Mouse (Mus musculus): ENCODE data around the gene Cdc6. TPM values are rescaled to one million over a fixed set of nuclear protein-coding genes. Genes with fewer than 3 reads are reported as not detected.
A peak's percentile ranks its signal among the peaks of the same experiment; 100 is the strongest.

The Cdc6 gene
- polyA plus RNA-seq, 1 experiment, result 0.36 TPM

DNA sequence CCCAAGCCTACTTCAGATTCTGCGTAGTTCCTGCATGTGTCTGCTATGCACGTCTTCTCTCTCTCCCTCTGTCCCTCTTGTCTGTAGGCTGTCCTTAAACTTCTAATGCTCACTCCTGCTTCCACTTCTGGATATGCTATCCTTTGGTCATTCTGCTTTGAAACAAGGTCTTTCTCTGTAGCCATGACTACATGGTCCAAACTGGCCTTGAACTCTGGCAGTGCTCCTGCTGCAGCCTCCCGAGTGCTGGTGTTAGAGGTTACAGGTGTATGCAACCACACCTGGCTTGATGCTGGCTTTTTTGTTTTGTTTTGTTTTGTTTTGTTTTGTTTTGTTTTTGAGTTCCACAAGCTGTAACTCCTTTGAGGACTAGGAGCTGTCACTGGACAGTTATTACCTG lies 26.8 kb downstream of the Cdc6 start:
- WGBS, result 88% methylated on average over 3 of the region's 3 CpGs
- no peaks in the 10 kb centered on the region for H3K27me3 ChIP-seq (ENCODE audit: control insufficient read depth, insufficient read depth, low read length)
- H3K4me3 ChIP-seq (replicated peaks; ENCODE audit: insufficient read depth, low read depth, low read length), result no peak overlapping the region
- peaks cover 74% of the 10 kb centered on the region for H3K4me1 ChIP-seq (ENCODE audit: control insufficient read depth, insufficient read depth, low read length)
- H3K27ac ChIP-seq (ENCODE audit: insufficient read depth, low read length), result no peak overlapping the region
- TF ChIP-seq POLR2A (IDR thresholded peaks at IDR 0.05; ENCODE audit: borderline replicate concordance, insufficient read depth, low read length), result no peak
- TF ChIP-seq CTCF (IDR thresholded peaks at IDR 0.05; ENCODE audit: borderline replicate concordance, insufficient read depth, low read depth, low read length), result no peak
- no peak for DNase-seq

- no peaks in the 10 kb centered on the region for H3K27me3 ChIP-seq (ENCODE audit: control insufficient read depth, insufficient read depth, low read length)
- no peak overlapping the region for H3K4me3 ChIP-seq (replicated peaks; ENCODE audit: insufficient read depth, low read depth, low read length)
- DNase-seq, result peak in 1 of 2 experiments; percentile 19
- no peak overlapping the region for H3K27ac ChIP-seq (ENCODE audit: insufficient read depth, low read length)
- TF ChIP-seq POLR2A (IDR thresholded peaks at IDR 0.05; ENCODE audit: borderline replicate concordance, insufficient read depth, low read length), result no peak
- TF ChIP-seq CTCF (IDR thresholded peaks at IDR 0.05; ENCODE audit: borderline replicate concordance, insufficient read depth, low read depth, low read length), result no peak
- peaks cover 74% of the 10 kb centered on the region for H3K4me1 ChIP-seq (ENCODE audit: control insufficient read depth, insufficient read depth, low read length)
- WGBS, result 93% methylated on average over 3 of the region's 3 CpGs
Measured at GRCm38 (mm10) chr11:98935123-98935522, 27.5 kb downstream of the Cdc6 start.

GRCm38 (mm10) chr11:98936170-98936569 lies 28.6 kb downstream of the Cdc6 start:
- peaks cover 73% of the 10 kb centered on the region for H3K4me1 ChIP-seq (ENCODE audit: control insufficient read depth, insufficient read depth, low read length)
- DNase-seq, result peak in 1 of 2 experiments; percentile 31
- no peak for TF ChIP-seq POLR2A (IDR thresholded peaks at IDR 0.05; ENCODE audit: borderline replicate concordance, insufficient read depth, low read length)
- TF ChIP-seq CTCF (IDR thresholded peaks at IDR 0.05; ENCODE audit: borderline replicate concordance, insufficient read depth, low read depth, low read length), result no peak

GRCm38 (mm10) chr11:98936606-98937409 lies 29.2 kb downstream of the Cdc6 start:
- TF ChIP-seq POLR2A (IDR thresholded peaks at IDR 0.05; ENCODE audit: borderline replicate concordance, insufficient read depth, low read length), result no peak
- no peak for TF ChIP-seq CTCF (IDR thresholded peaks at IDR 0.05; ENCODE audit: borderline replicate concordance, insufficient read depth, low read depth, low read length)
- peak in 1 of 2 experiments; percentile 35 for DNase-seq
- WGBS, result 26% methylated on average over 23 of the region's 23 CpGs
- H3K4me1 ChIP-seq (ENCODE audit: control insufficient read depth, insufficient read depth, low read length), result peaks cover 72% of the 10 kb centered on the region
- no peaks in the 10 kb centered on the region for H3K27me3 ChIP-seq (ENCODE audit: control insufficient read depth, insufficient read depth, low read length)
- H3K27ac ChIP-seq (ENCODE audit: insufficient read depth, low read length), result peak overlapping the region; percentile 12
- H3K4me3 ChIP-seq (replicated peaks; ENCODE audit: insufficient read depth, low read depth, low read length), result peak overlapping the region; percentile 65

More at GRCm38 (mm10) chr11:98936170-98936569, 28.6 kb downstream of the Cdc6 start:
- Histone ChIP-seq H3K27me3 (ENCODE audit: control insufficient read depth, insufficient read depth, low read length) (no peaks in the 10 kb centered on the region), H3K4me3 (replicated peaks; ENCODE audit: insufficient read depth, low read depth, low read length) (no peak overlapping the region), H3K27ac (ENCODE audit: insufficient read depth, low read length) (no peak overlapping the region)
- WGBS, result 52% methylated on average over 29 of the region's 29 CpGs

DNA sequence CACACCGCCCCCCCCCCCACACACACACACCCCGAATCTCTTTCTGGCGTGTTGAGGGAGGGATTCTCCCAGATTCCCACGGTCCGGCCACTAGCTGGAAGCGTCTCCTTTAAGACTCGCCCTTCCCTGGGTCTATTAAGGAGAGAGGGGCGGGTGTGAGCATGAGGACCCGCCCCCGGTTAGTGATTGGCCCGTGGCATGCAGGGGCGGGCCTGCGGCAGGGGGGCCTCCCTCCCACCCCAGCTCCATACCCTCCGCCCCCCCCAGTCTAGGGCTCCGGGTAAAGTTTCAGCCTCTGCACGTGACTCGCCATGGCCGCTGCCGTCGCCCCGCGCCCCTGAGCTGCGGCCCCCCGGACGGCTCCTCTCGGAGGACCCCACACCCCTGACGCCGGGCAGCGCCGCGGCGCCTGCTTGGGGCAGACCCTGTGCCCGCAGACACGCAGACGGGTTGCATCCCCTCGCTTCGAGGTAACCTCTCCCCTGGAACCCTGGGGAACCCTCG lies 29.9 kb downstream of the Cdc6 start:
- Histone ChIP-seq H3K4me1 (ENCODE audit: control insufficient read depth, insufficient read depth, low read length) (peaks cover 72% of the 10 kb centered on the region), H3K27ac (ENCODE audit: insufficient read depth, low read length) (peak overlapping the region; percentile 12), H3K27me3 (ENCODE audit: control insufficient read depth, insufficient read depth, low read length) (no peaks in the 10 kb centered on the region), H3K4me3 (replicated peaks; ENCODE audit: insufficient read depth, low read depth, low read length) (peak overlapping the region; percentile 65)
- 0 out of 2 replicates have a peak, but pooled peaks have one; percentile 11 for TF ChIP-seq POLR2A (IDR thresholded peaks at IDR 0.05; ENCODE audit: borderline replicate concordance, insufficient read depth, low read length)
- no peak for TF ChIP-seq CTCF (IDR thresholded peaks at IDR 0.05; ENCODE audit: borderline replicate concordance, insufficient read depth, low read depth, low read length)
- 1% methylated on average over 38 of the region's 38 CpGs for WGBS
- DNase-seq, result peak; percentile 70 to 84

- DNase-seq, result peak in 1 of 2 experiments; percentile 61
- TF ChIP-seq CTCF (IDR thresholded peaks at IDR 0.05; ENCODE audit: borderline replicate concordance, insufficient read depth, low read depth, low read length) (no peak), POLR2A (IDR thresholded peaks at IDR 0.05; ENCODE audit: borderline replicate concordance, insufficient read depth, low read length) (no peak)
- WGBS, result 4% methylated on average over 39 of the region's 39 CpGs
- Histone ChIP-seq H3K4me1 (ENCODE audit: control insufficient read depth, insufficient read depth, low read length) (peaks cover 71% of the 10 kb centered on the region), H3K4me3 (replicated peaks; ENCODE audit: insufficient read depth, low read depth, low read length) (peak overlapping the region; percentile 65), H3K27me3 (ENCODE audit: control insufficient read depth, insufficient read depth, low read length) (no peaks in the 10 kb centered on the region), H3K27ac (ENCODE audit: insufficient read depth, low read length) (no peak overlapping the region)
Measured at GRCm38 (mm10) chr11:98937914-98938694, 30.5 kb downstream of the Cdc6 start.

GRCm38 (mm10) chr11:98938701-98939083 lies 31.1 kb downstream of the Cdc6 start:
- no peak for TF ChIP-seq CTCF (IDR thresholded peaks at IDR 0.05; ENCODE audit: borderline replicate concordance, insufficient read depth, low read depth, low read length)
- no peak for TF ChIP-seq POLR2A (IDR thresholded peaks at IDR 0.05; ENCODE audit: borderline replicate concordance, insufficient read depth, low read length)
- WGBS, result 49% methylated on average over 7 of the region's 7 CpGs
- no peak overlapping the region for H3K27ac ChIP-seq (ENCODE audit: insufficient read depth, low read length)
- H3K27me3 ChIP-seq (ENCODE audit: control insufficient read depth, insufficient read depth, low read length), result no peaks in the 10 kb centered on the region
- peaks cover 71% of the 10 kb centered on the region for H3K4me1 ChIP-seq (ENCODE audit: control insufficient read depth, insufficient read depth, low read length)
- H3K4me3 ChIP-seq (replicated peaks; ENCODE audit: insufficient read depth, low read depth, low read length), result peak overlapping the region; percentile 65
- peak in 1 of 2 experiments; percentile 43 for DNase-seq

Data from cerebellum, adult 2 months (tissue).